Mouse (Mus musculus): Measurements from ENCODE around the gene Cald1. TPM values are rescaled to one million over a fixed set of nuclear protein-coding genes. Genes with fewer than 3 reads are reported as not detected.

Cald1 gene
- polyA plus RNA-seq, 1 experiment: 8.0 TPM

GRCm38 (mm10) chr6:34722660-34723059 lies 124.4 kb downstream of the Cald1 start:
- Histone ChIP-seq H3K27me3 (ENCODE audit: control insufficient read depth, insufficient read depth, low read length) (no peaks in the 10 kb centered on the region), H3K36me3 (ENCODE audit: control insufficient read depth, insufficient read depth, low read length) (no peaks in the 10 kb centered on the region), H3K27ac (ENCODE audit: insufficient read depth, low read length) (no peak overlapping the region), H3K4me3 (ENCODE audit: extremely low read depth, insufficient read depth, insufficient read length) (no peak overlapping the region), H3K4me1 (ENCODE audit: control insufficient read depth, insufficient read depth, insufficient read length) (no peaks in the 10 kb centered on the region)
- DNase-seq (ENCODE audit: low read depth in 1 of 2, low spot score in 2 of 2): no peak
- 91% methylated on average over 7 of the region's 7 CpGs for WGBS
- no peak for TF ChIP-seq POLR2A (IDR thresholded peaks at IDR 0.05; ENCODE audit: low read depth, low read length)
- no peak for TF ChIP-seq CTCF (IDR thresholded peaks at IDR 0.05; ENCODE audit: extremely low read depth, insufficient read depth, insufficient read length, insufficient replicate concordance)

GRCm38 (mm10) chr6:34723250-34723904 lies 125.1 kb downstream of the Cald1 start:
- Histone ChIP-seq H3K4me1 (ENCODE audit: control insufficient read depth, insufficient read depth, insufficient read length) (no peaks in the 10 kb centered on the region), H3K36me3 (ENCODE audit: control insufficient read depth, insufficient read depth, low read length) (no peaks in the 10 kb centered on the region)
- WGBS: 89% methylated on average over 10 of the region's 10 CpGs

GRCm38 (mm10) chr6:34725660-34726059 lies 127.4 kb downstream of the Cald1 start:
- WGBS: 91% methylated on average over 1 of the region's 1 CpGs
- Histone ChIP-seq H3K4me3 (ENCODE audit: extremely low read depth, insufficient read depth, insufficient read length) (no peak overlapping the region), H3K27me3 (ENCODE audit: control insufficient read depth, insufficient read depth, low read length) (no peaks in the 10 kb centered on the region), H3K4me1 (ENCODE audit: control insufficient read depth, insufficient read depth, insufficient read length) (no peaks in the 10 kb centered on the region), H3K36me3 (ENCODE audit: control insufficient read depth, insufficient read depth, low read length) (no peaks in the 10 kb centered on the region), H3K27ac (ENCODE audit: insufficient read depth, low read length) (no peak overlapping the region)
- no peak for DNase-seq (ENCODE audit: low read depth in 1 of 2, low spot score in 2 of 2)
- TF ChIP-seq CTCF (IDR thresholded peaks at IDR 0.05; ENCODE audit: extremely low read depth, insufficient read depth, insufficient read length, insufficient replicate concordance) (no peak), POLR2A (IDR thresholded peaks at IDR 0.05; ENCODE audit: low read depth, low read length) (no peak)

More at GRCm38 (mm10) chr6:34723250-34723904, 125.1 kb downstream of the Cald1 start:
- no peaks in the 10 kb centered on the region for H3K27me3 ChIP-seq (ENCODE audit: control insufficient read depth, insufficient read depth, low read length)
- no peak overlapping the region for H3K4me3 ChIP-seq (ENCODE audit: extremely low read depth, insufficient read depth, insufficient read length)
- TF ChIP-seq POLR2A (IDR thresholded peaks at IDR 0.05; ENCODE audit: low read depth, low read length) (no peak), CTCF (IDR thresholded peaks at IDR 0.05; ENCODE audit: extremely low read depth, insufficient read depth, insufficient read length, insufficient replicate concordance) (no peak)
- DNase-seq (ENCODE audit: low read depth in 1 of 2, low spot score in 2 of 2): no peak
- H3K27ac ChIP-seq (ENCODE audit: insufficient read depth, low read length): no peak overlapping the region

DNA sequence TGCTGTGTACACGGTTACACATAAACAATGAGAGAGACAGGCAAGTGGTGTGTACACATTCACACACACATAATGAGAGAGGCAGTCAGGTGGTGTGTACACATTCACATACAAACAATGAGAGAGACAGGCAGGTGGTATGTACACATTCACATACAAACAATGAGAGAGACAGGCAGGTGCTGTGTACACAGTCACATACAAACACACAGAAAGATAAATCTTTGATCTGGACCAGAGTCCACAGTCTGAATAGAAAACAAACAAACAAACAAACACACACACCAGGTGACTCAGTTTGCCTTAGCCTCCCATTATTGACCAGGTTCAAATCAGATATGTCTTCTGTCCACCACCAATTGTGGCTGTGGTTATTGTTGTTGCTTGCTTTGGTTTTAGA lies 127.8 kb downstream of the Cald1 start:
- 84% methylated on average over 1 of the region's 1 CpGs for WGBS
- no peak for TF ChIP-seq POLR2A (IDR thresholded peaks at IDR 0.05; ENCODE audit: low read depth, low read length)
- TF ChIP-seq CTCF (IDR thresholded peaks at IDR 0.05; ENCODE audit: extremely low read depth, insufficient read depth, insufficient read length, insufficient replicate concordance): no peak
- DNase-seq (ENCODE audit: low read depth in 1 of 2, low spot score in 2 of 2): no peak

GRCm38 (mm10) chr6:34727316-34727983 lies 129.2 kb downstream of the Cald1 start:
- no peak for DNase-seq (ENCODE audit: low read depth in 1 of 2, low spot score in 2 of 2)
- H3K27me3 ChIP-seq (ENCODE audit: control insufficient read depth, insufficient read depth, low read length): no peaks in the 10 kb centered on the region
- no peak for TF ChIP-seq CTCF (IDR thresholded peaks at IDR 0.05; ENCODE audit: extremely low read depth, insufficient read depth, insufficient read length, insufficient replicate concordance)
- no peak for TF ChIP-seq POLR2A (IDR thresholded peaks at IDR 0.05; ENCODE audit: low read depth, low read length)
- H3K4me3 ChIP-seq (ENCODE audit: extremely low read depth, insufficient read depth, insufficient read length): no peak overlapping the region
- 92% methylated on average over 15 of the region's 15 CpGs for WGBS
- no peaks in the 10 kb centered on the region for H3K36me3 ChIP-seq (ENCODE audit: control insufficient read depth, insufficient read depth, low read length)
- H3K27ac ChIP-seq (ENCODE audit: insufficient read depth, low read length): no peak overlapping the region
- no peaks in the 10 kb centered on the region for H3K4me1 ChIP-seq (ENCODE audit: control insufficient read depth, insufficient read depth, insufficient read length)

More for the DNA sequence above, 127.8 kb downstream of the Cald1 start:
- H3K27me3 ChIP-seq (ENCODE audit: control insufficient read depth, insufficient read depth, low read length): no peaks in the 10 kb centered on the region
- no peak overlapping the region for H3K4me3 ChIP-seq (ENCODE audit: extremely low read depth, insufficient read depth, insufficient read length)
- no peaks in the 10 kb centered on the region for H3K4me1 ChIP-seq (ENCODE audit: control insufficient read depth, insufficient read depth, insufficient read length)
- no peak overlapping the region for H3K27ac ChIP-seq (ENCODE audit: insufficient read depth, low read length)
- no peaks in the 10 kb centered on the region for H3K36me3 ChIP-seq (ENCODE audit: control insufficient read depth, insufficient read depth, low read length)

GRCm38 (mm10) chr6:34729449-34730151 lies 131.3 kb downstream of the Cald1 start:
- H3K27ac ChIP-seq (ENCODE audit: insufficient read depth, low read length): no peak overlapping the region
- no peaks in the 10 kb centered on the region for H3K4me1 ChIP-seq (ENCODE audit: control insufficient read depth, insufficient read depth, insufficient read length)

More at GRCm38 (mm10) chr6:34729449-34730151, 131.3 kb downstream of the Cald1 start:
- Histone ChIP-seq H3K4me3 (ENCODE audit: extremely low read depth, insufficient read depth, insufficient read length) (no peak overlapping the region), H3K27me3 (ENCODE audit: control insufficient read depth, insufficient read depth, low read length) (no peaks in the 10 kb centered on the region), H3K36me3 (ENCODE audit: control insufficient read depth, insufficient read depth, low read length) (no peaks in the 10 kb centered on the region)
- no peak for DNase-seq (ENCODE audit: low read depth in 1 of 2, low spot score in 2 of 2)
- WGBS: 76% methylated on average over 8 of the region's 8 CpGs
- TF ChIP-seq CTCF (IDR thresholded peaks at IDR 0.05; ENCODE audit: extremely low read depth, insufficient read depth, insufficient read length, insufficient replicate concordance): no peak
- no peak for TF ChIP-seq POLR2A (IDR thresholded peaks at IDR 0.05; ENCODE audit: low read depth, low read length)
